Mouse (Mus musculus) common myeloid progenitor, adult 5-6 weeks (primary cell): ENCODE results near the gene Rbm28. TPM values are rescaled to one million over a fixed set of nuclear protein-coding genes. Genes with fewer than 3 reads are reported as not detected.
"Not testable (repeated sequence)": the region's sequence is repeated elsewhere in the genome, so short reads cannot be mapped to it uniquely, and the experiment has no call there.

Experiments
- ATAC-seq: replicated peaks from 2 replicates; pipeline ENCODE4 v1.8.0; 2016; ENCODE audit warnings: low read depth, mild to moderate bottlenecking, moderate TSS enrichment, inconsistent platforms; ENCODE audit not compliant: poor library complexity, severe bottlenecking
- total RNA-seq: library from RNA; stranded (forward); fragments of 200-1000, 187-1606 nt; gene quantifications from 2 replicates; pipeline ENCODE4 v1.2.3, GENCODE M21; 2017

Gene Rbm28
- total RNA-seq, 1 experiment from 2014 or later: 64.1 TPM

DNA sequence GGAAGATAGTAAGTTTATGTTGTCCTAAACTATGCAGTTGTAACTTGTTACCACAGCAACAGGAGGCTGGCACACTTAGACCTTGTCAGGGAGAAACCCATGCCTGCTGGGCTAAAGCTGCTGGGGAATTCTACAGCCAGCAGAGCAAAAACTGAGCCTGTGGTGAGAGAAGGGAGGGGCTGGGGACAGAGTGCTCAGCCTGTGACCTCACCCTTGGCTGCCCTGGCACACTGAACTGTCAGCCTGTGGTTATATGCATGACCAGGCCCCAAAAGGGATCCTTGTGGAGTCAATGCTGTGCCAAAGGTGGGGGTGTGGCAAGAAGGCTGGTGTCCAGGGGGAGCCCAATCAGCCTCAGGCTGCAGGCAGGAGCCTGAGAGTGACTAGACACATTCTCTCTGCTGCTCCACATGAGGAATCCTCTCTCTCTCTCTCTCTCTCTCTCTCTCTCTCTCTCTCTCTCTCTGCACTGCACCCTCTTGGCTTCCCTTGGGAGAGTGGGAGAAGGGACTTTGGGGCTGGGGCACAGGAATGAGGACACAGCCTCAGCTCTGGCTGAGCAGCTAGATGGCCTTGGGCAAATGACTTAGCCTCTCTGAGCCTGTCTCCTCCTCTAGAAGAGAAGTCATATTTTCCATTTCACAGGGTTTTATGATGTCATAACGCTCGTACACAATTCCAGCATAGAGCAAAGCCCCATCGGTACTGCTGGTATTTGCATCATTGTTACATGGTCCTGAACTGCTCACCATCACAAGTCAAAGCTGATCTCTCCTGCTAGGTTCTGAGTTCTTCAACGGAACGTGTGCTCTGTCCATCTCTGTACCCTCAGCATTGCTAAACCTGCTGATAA lies 31.3 kb upstream of the Rbm28 start:
- ATAC-seq: peak; percentile 62

DNA sequence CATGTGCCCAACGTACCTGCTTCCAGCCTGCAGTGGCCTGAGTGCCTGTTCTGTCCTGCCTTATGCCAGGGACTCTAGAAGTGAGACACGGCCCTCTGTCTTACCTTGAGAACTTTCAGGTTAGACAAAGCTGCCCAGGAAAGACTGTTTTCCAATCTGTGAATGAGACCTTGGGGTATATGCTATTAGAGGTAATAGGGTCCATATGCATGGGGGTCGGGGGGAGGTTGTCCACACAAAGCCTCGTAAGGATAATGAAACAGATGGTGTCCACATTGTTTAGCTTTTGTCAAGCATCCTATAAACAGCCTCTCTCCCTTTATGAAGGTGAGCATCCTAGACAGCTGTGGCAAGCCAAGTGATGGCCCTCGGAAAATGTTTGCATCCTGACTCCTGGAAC lies 30.3 kb upstream of the Rbm28 start:
- ATAC-seq: no peak

DNA sequence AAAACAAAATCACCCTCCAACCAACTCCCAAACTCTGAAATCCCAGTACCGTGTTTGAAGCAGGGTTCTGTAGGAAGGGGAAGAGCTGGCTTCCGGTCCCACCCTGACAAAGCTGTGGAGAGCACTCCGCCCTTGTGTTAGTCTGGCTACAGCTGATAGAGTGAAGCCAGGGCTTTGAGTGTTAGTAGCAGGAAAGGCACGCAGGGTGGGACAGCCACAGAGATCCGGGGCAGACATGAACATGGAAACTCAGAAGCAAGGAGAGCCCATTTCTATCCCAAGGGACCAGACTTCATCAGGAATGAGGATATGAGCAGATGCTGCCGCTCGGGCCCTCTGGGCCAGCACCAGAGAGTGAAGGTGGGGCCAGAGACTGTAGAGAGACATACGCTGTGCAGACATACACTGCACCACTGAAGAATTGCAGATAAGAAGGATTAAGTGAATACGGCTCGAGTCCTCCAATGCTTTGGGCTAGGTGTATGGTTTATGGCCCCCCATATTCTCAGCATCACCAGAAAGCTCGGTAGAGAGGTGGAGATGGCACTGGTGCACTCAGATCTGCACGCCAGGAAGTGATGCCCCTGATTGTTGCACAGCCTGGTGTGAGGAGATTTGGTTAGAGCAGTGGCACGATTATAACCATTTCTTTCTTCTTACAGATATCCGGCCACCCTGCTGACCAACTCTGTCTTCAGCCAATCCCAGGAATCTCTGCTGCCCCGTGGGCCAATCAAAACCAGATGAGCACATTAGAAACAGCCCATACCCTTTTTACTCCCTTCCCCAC lies 29.4 kb upstream of the Rbm28 start:
- peak; percentile 55 for ATAC-seq

GRCm38 (mm10) chr6:29187936-29188335 lies 23.1 kb upstream of the Rbm28 start:
- ATAC-seq: peak; percentile 96

- ATAC-seq: no peak
These were observed 15.0 kb upstream of the Rbm28 start for GRCm38 (mm10) chr6:29179843-29180242.

- ATAC-seq: peak; percentile 64
These were observed 14.3 kb upstream of the Rbm28 start, which contains the start of gene Prrt4 for GRCm38 (mm10) chr6:29178888-29179658. Prrt4 (minus strand) TSS chr6:29179584.

GRCm38 (mm10) chr6:29177901-29178879 lies 13.4 kb upstream of the Rbm28 start:
- ATAC-seq: no peak

GRCm38 (mm10) chr6:29175113-29175512 lies 10.3 kb upstream of the Rbm28 start:
- no peak for ATAC-seq

DNA sequence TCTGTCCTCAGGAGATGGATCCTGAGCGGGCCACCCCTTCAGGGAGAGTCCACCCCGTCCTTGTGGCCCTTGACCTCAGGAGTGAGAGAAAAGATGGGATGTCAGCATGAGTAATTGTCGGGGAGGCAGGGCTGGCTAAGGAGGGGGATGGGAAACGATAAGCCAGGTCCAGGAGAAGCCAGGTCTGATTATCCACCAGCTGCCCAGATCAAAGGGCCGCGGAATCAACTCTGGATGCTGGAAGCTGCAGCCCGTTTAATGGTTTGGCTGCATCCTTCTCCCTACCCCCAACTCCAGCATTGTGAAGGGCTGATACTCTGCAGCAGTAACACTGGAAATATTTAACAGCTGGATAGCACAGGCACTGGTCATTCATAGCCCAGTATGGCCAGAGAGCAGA lies 9.6 kb upstream of the Rbm28 start:
- no peak for ATAC-seq

DNA sequence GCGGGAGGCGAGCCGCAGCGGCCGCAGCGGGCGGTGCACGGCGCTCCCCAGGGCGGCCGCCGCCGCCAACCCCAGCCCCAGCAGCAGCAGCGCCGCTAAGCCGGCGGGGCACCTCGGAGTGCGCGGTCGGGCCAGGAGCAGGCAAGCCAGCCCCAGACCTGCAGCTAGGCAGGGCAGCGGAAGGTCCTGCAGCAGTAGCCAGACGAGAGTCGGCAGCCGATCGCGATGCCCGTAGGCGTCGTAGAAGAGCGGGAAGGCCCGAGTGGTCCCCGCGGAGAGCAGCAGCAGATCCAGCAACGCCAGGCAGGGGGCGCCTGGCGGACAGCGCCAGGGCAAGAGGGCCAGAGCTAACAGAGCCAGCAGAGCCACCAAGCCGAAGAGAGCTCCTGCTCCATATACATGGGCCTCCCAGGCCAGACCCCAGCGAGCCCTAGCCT lies 6.2 kb upstream of the Rbm28 start:
- ATAC-seq: peak; percentile 75

GRCm38 (mm10) chr6:29170063-29170921 lies 5.5 kb upstream of the Rbm28 start:
- peak; percentile 16; the same call in 1 of the 2 replicates for ATAC-seq

DNA sequence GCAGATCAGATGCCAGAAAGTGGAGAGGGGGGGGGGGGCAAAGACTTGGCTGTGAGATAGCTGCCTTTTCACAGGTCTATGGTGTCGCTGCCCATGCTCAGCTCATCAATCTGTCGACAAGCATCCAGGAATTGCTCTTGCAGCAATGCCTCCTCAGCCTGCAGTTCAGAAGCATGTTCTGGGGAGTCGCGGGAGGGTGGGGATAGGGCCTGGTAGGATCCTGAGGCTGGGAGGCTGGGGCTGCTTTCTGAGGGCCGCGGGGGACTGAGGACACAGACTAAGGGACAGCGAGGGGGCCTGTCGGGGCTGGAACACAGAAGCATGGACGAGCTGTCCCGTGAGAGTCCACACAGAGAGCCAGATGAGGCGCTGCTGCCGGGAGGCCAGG lies 4.9 kb upstream of the Rbm28 start:
- 0 out of 2 replicates have a peak, but pooled peaks have one; percentile 2 for ATAC-seq

GRCm38 (mm10) chr6:29168871-29169270 lies 4.1 kb upstream of the Rbm28 start:
- no peak for ATAC-seq

GRCm38 (mm10) chr6:29166196-29166595 lies 1.4 kb upstream of the Rbm28 start:
- ATAC-seq: peak; percentile 62

DNA sequence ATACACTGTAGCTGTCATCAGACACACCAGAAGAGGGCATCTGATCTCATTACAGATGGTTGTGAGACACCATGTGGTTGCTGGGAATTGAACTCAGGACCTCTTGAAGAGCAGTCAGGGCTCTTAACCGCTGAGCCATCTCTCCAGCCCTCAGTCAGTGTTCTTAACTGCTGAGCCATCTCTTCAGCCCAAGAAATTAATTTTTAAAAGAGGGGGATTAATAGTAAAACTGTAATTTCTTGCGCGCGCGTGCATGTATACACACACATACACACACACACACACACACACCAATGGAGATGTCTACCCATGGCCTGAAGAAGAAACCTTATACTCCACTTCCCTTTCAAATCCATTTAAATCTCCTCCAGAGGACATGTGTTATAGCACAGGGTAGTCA lies 3.5 kb downstream of the Rbm28 start:
- not testable (repeated sequence) for ATAC-seq

DNA sequence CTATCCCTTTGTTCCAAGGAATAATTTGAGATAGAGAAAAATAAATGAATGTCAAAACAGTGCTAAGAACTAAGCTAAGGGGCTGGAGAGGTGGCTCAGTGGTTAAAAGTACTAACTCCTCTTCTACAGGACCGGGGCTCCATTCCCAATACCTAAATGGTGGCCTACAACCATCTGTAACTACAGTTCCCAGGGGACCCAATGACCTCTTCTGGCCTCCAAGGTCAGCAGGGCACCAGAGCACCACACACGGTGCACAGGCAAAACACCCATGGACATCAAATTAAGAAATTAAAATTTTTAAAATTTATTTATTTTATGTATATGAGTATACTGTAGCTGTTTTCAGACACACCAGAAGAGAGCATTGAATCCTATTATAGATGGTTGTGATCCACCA lies 4.0 kb downstream of the Rbm28 start:
- no peak for ATAC-seq

DNA sequence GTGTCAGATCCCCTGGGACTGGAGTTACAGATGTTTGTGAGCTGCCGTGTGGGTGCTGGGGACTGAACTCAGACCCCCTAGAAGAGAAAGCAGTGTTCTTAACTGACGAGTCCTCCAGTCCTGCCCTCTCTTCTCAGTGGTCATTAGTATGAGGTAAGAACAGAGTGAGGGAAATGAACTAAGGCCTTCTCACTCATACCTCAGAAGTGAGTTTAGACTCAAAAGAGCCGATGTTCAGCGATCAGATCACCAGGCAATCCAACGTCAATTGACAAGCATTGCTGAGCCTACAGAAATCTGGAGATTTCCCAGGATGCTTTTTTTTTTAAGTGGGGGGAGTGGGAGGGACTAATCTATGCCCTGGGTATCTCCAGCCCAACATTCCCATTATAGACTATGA lies 8.5 kb downstream of the Rbm28 start:
- ATAC-seq: no peak

DNA sequence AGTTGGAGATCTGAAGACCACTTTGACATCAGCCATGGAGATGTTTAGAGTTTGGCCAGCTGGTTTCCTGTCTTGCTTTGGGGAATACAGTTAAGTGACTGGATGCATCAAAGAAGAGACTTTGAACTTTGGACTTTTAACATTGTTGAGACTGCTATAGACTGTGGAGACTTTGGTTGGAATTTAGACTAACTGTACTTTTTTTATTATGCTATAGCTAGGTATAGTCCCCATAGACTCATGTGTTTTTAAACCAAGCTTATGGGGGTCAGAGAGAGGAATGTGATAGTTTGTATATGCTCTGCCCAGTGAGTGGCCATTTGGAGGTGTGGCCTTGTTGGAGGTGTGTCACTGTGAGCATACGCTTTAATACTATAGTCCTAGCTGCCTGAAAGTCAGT lies 14.8 kb downstream of the Rbm28 start:
- no peak for ATAC-seq
